Mouse (Mus musculus): ENCODE data around the gene Tal1. TPM values are rescaled to one million over a fixed set of nuclear protein-coding genes. Genes with fewer than 3 reads are reported as not detected.

Tal1 gene
- polyA plus RNA-seq, 1 experiment from 2014 or later: 1.8 TPM

GRCm38 (mm10) chr4:115075204-115075915, 19.1 kb downstream of the Tal1 start:
- Histone ChIP-seq H3K4me2 (no peak overlapping the region), H3K27me3 (no peaks in the 10 kb centered on the region), H3K4me3 (no peak overlapping the region), H3K27ac (peak overlapping the region; percentile 78), H3K4me1 (peaks cover 16% of the 10 kb centered on the region), H3K36me3 (no peaks in the 10 kb centered on the region), H3K9ac (no peak overlapping the region), H3K9me3 (no peaks in the 10 kb centered on the region)
- 22% methylated on average over 3 of the region's 3 CpGs for WGBS
- ATAC-seq (ENCODE audit: borderline replicate concordance, extremely low read depth, low FRiP score, low TSS enrichment): peak; percentile 41; the same call in 1 of the 2 replicates

DNA sequence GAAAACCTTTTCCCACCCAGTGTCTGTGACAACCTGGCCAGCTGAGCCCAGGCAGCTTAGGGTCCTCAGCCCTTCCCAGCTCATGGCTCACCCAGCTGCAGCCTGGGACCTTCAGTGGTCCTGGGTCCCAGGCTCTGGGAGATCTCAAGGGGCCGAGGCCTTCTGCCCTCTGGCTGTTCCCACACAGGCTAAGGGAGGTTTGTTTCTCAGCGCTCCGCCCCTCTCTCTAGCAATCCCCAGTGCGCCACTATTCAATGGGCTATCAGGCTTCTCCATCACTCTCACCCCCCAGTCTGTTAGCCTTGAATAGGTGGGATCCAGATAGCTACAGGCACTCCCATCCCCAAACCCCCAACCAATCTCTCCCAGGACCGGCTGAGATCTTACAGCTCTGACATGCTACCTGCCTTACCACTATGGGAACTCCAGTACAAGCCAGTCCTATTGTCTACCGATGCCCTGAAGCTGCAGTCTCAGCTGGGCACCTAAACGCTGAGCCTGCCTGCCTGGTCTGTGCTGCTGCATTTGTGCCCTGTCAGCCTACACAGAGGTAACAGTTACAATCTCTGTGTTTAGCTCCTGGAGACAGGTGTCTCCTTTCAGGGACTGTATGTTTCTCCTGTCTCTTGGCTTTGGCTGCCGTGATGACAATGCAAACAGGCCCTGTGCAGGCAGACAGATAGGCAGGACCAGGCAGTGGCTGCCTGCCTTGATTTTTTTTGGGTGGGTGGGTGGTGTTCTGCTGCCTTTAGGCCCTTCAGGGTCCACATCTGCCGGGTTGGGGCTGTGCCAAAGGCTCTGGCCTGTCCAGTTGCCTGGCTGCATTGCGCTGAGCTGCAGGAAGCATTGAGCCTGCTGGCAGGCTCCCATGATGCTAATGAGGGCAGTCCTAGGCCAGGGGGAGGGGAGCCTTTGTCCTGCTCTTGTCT, 22.9 kb downstream of the Tal1 start:
- Histone ChIP-seq H3K4me2 (no peak overlapping the region), H3K27me3 (no peaks in the 10 kb centered on the region), H3K9me3 (no peaks in the 10 kb centered on the region), H3K4me3 (no peak overlapping the region), H3K9ac (no peak overlapping the region), H3K27ac (no peak overlapping the region), H3K4me1 (peaks cover 16% of the 10 kb centered on the region), H3K36me3 (no peaks in the 10 kb centered on the region)
- WGBS: 31% methylated on average over 10 of the region's 10 CpGs
- peak; percentile 64 for ATAC-seq (ENCODE audit: borderline replicate concordance, extremely low read depth, low FRiP score, low TSS enrichment)

DNA sequence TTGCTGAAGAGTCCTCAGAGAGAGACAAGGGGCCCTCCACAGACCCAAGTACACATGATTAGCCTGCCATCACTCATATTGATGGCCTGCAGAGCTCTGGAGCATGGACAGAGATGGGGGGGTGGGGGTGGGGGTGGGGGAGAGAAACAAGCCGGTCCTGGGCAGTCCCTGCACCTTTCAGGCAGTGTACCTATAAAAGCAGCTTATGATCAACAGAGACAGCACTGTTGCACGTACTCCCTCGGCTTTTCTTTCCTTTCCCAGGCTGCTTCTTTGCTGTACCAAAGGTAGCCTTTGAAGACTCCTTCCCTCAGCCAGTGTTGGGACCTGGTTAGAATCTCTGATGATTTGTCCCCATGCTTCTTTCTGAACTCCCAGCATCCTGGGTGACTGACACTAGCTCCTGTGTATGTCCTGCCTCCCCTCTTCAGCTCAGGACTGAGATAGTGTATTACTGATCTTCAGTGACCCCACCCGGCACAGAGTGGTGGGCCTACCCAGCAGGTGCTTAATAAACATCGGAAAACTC, 23.7 kb downstream of the Tal1 start:
- H3K27ac ChIP-seq: no peak overlapping the region
- H3K4me1 ChIP-seq: peaks cover 16% of the 10 kb centered on the region
- no peak for ATAC-seq (ENCODE audit: borderline replicate concordance, extremely low read depth, low FRiP score, low TSS enrichment)
- H3K9ac ChIP-seq: no peak overlapping the region
- H3K9me3 ChIP-seq: no peaks in the 10 kb centered on the region
- no peak overlapping the region for H3K4me3 ChIP-seq
- H3K36me3 ChIP-seq: no peaks in the 10 kb centered on the region
- H3K27me3 ChIP-seq: no peaks in the 10 kb centered on the region
- no peak overlapping the region for H3K4me2 ChIP-seq
- WGBS: 24% methylated on average over 5 of the region's 5 CpGs

GRCm38 (mm10) chr4:115083031-115083430, 26.8 kb downstream of the Tal1 start:
- no peak overlapping the region for H3K27ac ChIP-seq
- no peak overlapping the region for H3K4me2 ChIP-seq
- H3K36me3 ChIP-seq: no peaks in the 10 kb centered on the region
- peaks cover 33% of the 10 kb centered on the region for H3K4me1 ChIP-seq
- no peak overlapping the region for H3K9ac ChIP-seq
- 82% methylated on average over 3 of the region's 3 CpGs for WGBS
- no peak overlapping the region for H3K4me3 ChIP-seq
- no peaks in the 10 kb centered on the region for H3K27me3 ChIP-seq
- ATAC-seq (ENCODE audit: borderline replicate concordance, extremely low read depth, low FRiP score, low TSS enrichment): no peak
- no peaks in the 10 kb centered on the region for H3K9me3 ChIP-seq

DNA sequence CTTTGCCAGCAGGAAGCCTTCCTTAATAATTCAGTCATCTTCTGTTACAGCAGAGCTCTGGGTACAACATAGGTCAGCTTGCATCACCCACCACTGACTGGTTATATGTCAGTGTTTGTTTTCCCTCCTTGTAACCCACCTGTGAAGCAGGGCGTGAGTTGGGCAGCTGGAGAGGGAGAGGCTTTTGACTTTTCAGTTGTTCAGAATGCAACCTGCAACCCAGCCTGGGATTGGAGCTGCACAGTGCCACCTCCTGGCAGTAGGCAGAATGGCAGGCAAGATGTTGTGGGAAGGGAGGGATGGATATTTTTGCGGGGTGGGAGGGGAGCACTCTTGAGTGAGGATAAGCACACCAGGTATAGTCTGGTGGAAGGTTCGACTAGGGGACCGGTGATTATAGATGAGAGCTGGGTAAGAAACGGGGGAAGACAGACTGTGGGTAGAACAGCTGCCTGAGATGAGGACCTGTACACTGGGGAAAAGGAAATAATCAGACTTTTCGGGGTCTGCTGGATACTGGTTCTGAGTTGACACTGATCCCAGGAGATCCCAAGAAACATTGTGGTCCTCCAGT, 29.4 kb downstream of the Tal1 start:
- Histone ChIP-seq H3K4me1 (peaks cover 26% of the 10 kb centered on the region), H3K4me3 (no peak overlapping the region), H3K9ac (no peak overlapping the region), H3K36me3 (no peaks in the 10 kb centered on the region), H3K4me2 (no peak overlapping the region), H3K27ac (peak overlapping the region; percentile 17; the same call in 1 of the 2 replicates), H3K27me3 (no peaks in the 10 kb centered on the region), H3K9me3 (no peaks in the 10 kb centered on the region)
- WGBS: 17% methylated on average over 6 of the region's 6 CpGs
- no peak for ATAC-seq (ENCODE audit: borderline replicate concordance, extremely low read depth, low FRiP score, low TSS enrichment)

- Histone ChIP-seq H3K9me3 (no peaks in the 10 kb centered on the region), H3K4me2 (no peak overlapping the region), H3K9ac (no peak overlapping the region), H3K4me1 (peaks cover 26% of the 10 kb centered on the region), H3K36me3 (no peaks in the 10 kb centered on the region), H3K27ac (peak overlapping the region; percentile 84), H3K4me3 (no peak overlapping the region), H3K27me3 (no peaks in the 10 kb centered on the region)
- 53% methylated on average over 4 of the region's 4 CpGs for WGBS
- ATAC-seq (ENCODE audit: borderline replicate concordance, extremely low read depth, low FRiP score, low TSS enrichment): no peak
Observed at GRCm38 (mm10) chr4:115086257-115086656, 30.0 kb downstream of the Tal1 start.

DNA sequence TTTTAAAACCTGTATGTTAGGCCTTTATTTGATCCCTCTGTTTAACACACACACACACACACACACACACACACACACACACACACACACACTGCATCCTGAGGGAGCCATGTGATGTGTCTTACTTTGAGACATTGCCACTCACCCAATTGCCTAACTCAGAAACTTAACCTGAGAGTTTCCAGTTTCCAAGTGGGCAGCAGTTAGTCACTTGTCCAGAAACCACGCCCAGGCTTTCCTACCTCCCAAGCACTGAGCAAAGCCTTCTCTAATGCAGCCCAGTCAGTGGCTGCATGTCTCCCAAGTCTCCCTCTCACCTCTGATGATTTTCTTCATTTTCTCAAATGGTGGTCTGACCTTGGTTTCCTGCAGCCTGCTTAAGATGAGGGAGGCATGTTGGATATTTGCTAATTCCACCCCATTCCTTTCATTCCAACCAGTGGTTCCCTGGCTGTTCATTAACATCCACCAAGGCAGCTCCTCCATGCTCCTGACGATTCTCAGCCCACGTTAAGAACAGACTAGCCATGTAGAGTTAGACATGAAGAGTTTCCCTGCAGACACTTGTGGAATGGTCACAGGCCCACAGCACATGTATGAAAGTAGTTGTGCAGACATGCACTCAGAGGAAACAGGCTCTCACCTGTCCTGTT, 30.7 kb downstream of the Tal1 start:
- Histone ChIP-seq H3K27ac (peak overlapping the region; percentile 84), H3K27me3 (no peaks in the 10 kb centered on the region), H3K4me3 (no peak overlapping the region), H3K36me3 (no peaks in the 10 kb centered on the region), H3K4me1 (peaks cover 26% of the 10 kb centered on the region), H3K9me3 (no peaks in the 10 kb centered on the region), H3K4me2 (no peak overlapping the region), H3K9ac (no peak overlapping the region)
- peak; percentile 20; the same call in 1 of the 2 replicates for ATAC-seq (ENCODE audit: borderline replicate concordance, extremely low read depth, low FRiP score, low TSS enrichment)
- WGBS: 45% methylated on average over 3 of the region's 3 CpGs

DNA sequence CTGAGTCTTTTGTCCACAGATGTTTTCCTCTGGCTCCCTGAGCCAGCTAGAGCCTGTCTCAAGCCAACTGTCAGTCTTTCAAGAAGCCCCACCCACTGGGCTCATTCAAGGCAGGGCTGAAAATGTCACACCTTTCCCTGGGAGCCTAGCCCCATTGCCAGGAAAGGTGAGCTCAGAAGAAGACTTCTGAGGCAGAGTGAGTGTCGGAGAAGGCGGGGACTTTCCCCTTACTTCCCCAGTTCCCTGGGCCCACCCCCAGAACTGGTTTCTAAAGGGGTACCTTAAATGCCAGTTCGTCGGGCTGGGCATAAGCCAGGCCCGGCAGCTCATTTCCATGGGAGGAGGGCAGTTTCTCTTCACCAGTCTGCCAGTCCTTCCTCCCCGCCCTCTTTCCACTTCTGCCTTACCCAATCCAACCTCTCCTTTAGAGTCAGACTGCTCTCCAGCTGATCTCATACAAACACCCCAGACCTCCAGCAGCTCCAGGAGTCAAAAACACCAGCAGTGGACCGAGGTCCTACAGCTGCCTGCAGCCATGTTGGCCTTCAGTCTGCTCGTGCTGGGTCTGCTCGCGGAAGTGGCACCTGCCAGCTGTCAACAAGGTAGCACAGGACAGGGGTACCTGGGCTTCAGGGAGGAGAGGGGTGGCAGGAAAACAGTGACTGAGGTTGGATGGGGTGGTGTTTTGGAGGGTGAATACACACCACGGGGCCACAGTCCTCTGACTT, 32.5 kb downstream of the Tal1 start, which contains the start of gene Pdzk1ip1:
Pdzk1ip1 (plus strand) TSS at position 98 of the 728 bp plus-strand sequence.
- H3K27ac ChIP-seq: peak within 1 kb of the TSS; percentile 84
- H3K4me3 ChIP-seq: peak within 1 kb of the TSS; percentile 29
- H3K4me2 ChIP-seq: peak within 1 kb of the TSS; percentile 49
- 15% methylated on average over 11 of the region's 11 CpGs for WGBS
- no peaks in the 10 kb centered on the region for H3K9me3 ChIP-seq
- H3K27me3 ChIP-seq: no peaks in the 10 kb centered on the region
- H3K4me1 ChIP-seq: peaks cover 26% of the 10 kb centered on the region
- H3K9ac ChIP-seq: no peak within 1 kb of the TSS
- ATAC-seq (ENCODE audit: borderline replicate concordance, extremely low read depth, low FRiP score, low TSS enrichment): peak; percentile 60
- H3K36me3 ChIP-seq: no peaks in the 10 kb centered on the region

GRCm38 (mm10) chr4:115090592-115090991, 34.4 kb downstream of the Tal1 start:
- Histone ChIP-seq H3K27me3 (0 out of 2 replicates have a peak, but pooled peaks cover 3% of the 10 kb centered on the region), H3K9me3 (no peaks in the 10 kb centered on the region), H3K36me3 (no peaks in the 10 kb centered on the region), H3K9ac (no peak overlapping the region), H3K4me3 (no peak overlapping the region), H3K4me1 (peaks cover 26% of the 10 kb centered on the region), H3K27ac (no peak overlapping the region), H3K4me2 (no peak overlapping the region; the same call in 1 of the 2 replicates)
- 46% methylated on average over 2 of the region's 2 CpGs for WGBS
- no peak for ATAC-seq (ENCODE audit: borderline replicate concordance, extremely low read depth, low FRiP score, low TSS enrichment)

DNA sequence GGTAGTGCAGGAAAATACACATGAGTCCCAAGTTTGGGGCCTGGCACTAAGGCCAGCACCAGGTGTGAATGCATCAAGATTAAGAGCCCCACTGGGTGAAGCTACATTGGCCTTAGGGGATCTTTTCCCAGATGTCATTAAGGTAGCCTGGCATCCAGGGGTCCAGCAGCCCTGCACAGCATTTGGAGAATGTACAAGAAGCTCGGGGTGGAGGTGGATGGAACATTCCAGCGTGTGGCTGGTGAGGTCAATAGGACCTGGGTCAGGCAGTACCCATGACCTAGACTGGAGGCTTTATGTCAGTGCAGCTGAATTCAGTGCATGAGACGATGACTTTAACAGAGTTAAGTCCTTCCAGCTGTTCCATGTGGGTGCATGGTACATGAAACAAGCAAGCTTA, 35.6 kb downstream of the Tal1 start:
- H3K4me3 ChIP-seq: no peak overlapping the region
- H3K4me2 ChIP-seq: no peak overlapping the region
- H3K36me3 ChIP-seq: no peaks in the 10 kb centered on the region
- no peak overlapping the region for H3K9ac ChIP-seq
- peaks cover 3% of the 10 kb centered on the region; the same call in 1 of the 2 replicates for H3K27me3 ChIP-seq
- H3K27ac ChIP-seq: no peak overlapping the region
- no peaks in the 10 kb centered on the region for H3K9me3 ChIP-seq
- 73% methylated on average over 3 of the region's 3 CpGs for WGBS
- peaks cover 31% of the 10 kb centered on the region for H3K4me1 ChIP-seq
- no peak for ATAC-seq (ENCODE audit: borderline replicate concordance, extremely low read depth, low FRiP score, low TSS enrichment)

All from lung, embryonic 15.5 days (tissue).